Mouse (Mus musculus) neural tube, embryonic 12.5 days (tissue): ENCODE measurements around the gene Rps16. TPM values are rescaled to one million over a fixed set of nuclear protein-coding genes. Genes with fewer than 3 reads are reported as not detected.

ENCODE experiments used
- ATAC-seq: fragments of 200-750 bp; cut with Nextera tagmentation; 2 replicates; pipeline ENCODE4 v1.8.0; 2017; ENCODE audit warnings: low read depth, mild to moderate bottlenecking, moderate TSS enrichment, moderate library complexity; ENCODE audit not compliant: low FRiP score
- H3K27ac ChIP-seq: fragments of 300-500 bp; sonication (generic); 2 replicates; pipeline ENCODE4 v1.5.1; 2016
- H3K27me3 ChIP-seq: fragments of 300-500 bp; sonication (generic); replicated peaks from 2 replicates; pipeline ENCODE4 v1.6.1; 2016; ENCODE audit warnings: mild to moderate bottlenecking
- H3K36me3 ChIP-seq: fragments of 300-500 bp; sonication (generic); 2 replicates; pipeline ENCODE4 v1.6.1; 2016; ENCODE audit warnings: mild to moderate bottlenecking
- H3K4me1 ChIP-seq: fragments of 300-500 bp; sonication (generic); 2 replicates; pipeline ENCODE4 v1.6.1; 2016
- H3K4me2 ChIP-seq: fragments of 300-500 bp; sonication (generic); replicated peaks from 2 replicates; pipeline ENCODE4 v1.6.1; 2016; ENCODE audit warnings: mild to moderate bottlenecking
- H3K4me3 ChIP-seq: fragments of 300-500 bp; sonication (generic); 2 replicates; pipeline ENCODE4 v1.5.1; 2016
- H3K9ac ChIP-seq: fragments of 300-500 bp; sonication (generic); 2 replicates; pipeline ENCODE4 v1.6.1; 2016; ENCODE audit warnings: mild to moderate bottlenecking
- H3K9me3 ChIP-seq: fragments of 300-500 bp; sonication (generic); 2 replicates; pipeline ENCODE4 v1.6.1; 2016; ENCODE audit warnings: mild to moderate bottlenecking
- WGBS: fragments of 180-500 bp; shearing (Covaris S2); methylation state at CpG from one replicate; pipeline ENCODE4 v1.1.7; 2016; 5-methylcytosine and 5-hydroxymethylcytosine counted together
- polyA plus RNA-seq: library from polyadenylated mRNA; unstranded; fragments of >200 nt; fragmentation: Nextera tagmentation; extraction: Ambion mirVana; gene quantifications from 2 replicates; pipeline ENCODE4 v1.2.1, GENCODE M21; 2016

Gene Rps16
- polyA plus RNA-seq, 1 experiment from 2014 or later = 540 TPM

DNA sequence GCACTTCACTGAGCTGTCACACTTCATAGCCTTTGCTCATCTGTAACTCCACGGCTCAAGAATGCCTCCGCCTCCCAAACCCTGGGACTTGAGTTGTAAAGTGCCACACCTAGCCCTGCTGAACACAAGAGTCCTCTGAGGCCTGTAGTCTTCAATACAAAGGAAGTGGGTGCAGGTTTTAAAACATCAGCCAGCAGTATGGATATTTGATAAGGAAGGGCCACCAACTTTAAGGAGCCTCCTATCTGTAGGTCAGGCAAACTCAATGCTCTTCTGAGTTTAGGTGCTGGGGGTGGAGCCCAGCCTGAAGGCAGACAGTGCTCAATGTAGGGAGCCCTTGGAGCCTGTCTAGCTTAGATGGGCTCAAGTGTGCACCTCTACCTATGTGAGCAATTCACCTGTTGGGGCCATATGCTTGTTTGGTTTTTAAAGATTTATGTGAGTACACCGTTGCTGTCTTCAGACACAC lies 3.7 kb downstream of the Rps16 start:
- Histone ChIP-seq H3K4me2 (no peak overlapping the region), H3K27ac (no peak overlapping the region), H3K4me3 (no peak overlapping the region), H3K4me1 (peaks cover 24% of the 10 kb centered on the region), H3K9ac (no peak overlapping the region), H3K27me3 (no peaks in the 10 kb centered on the region), H3K9me3 (no peaks in the 10 kb centered on the region), H3K36me3 (peaks cover 33% of the 10 kb centered on the region)
- no peak for ATAC-seq
- WGBS = 93% methylated on average over 3 of the region's 3 CpGs

DNA sequence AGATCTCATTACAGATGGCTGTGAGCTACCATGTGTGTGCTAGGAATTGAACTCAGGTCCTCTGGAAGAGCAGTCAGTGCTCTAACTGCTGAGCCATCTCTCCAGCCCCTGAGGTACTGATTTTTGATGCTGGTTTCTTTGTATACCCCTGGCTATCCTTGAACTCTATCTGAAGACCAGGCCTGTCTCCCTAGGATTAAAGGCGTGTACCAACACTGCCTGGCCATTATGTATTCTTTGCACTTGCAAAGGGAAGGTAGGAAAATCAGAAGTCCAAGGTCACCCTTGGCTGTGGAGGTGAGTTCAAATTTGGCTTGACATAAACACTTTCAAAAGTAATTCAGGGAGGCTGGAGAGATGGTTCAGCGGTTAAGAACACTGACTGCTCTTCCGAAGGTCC lies 4.1 kb downstream of the Rps16 start:
- no peak for ATAC-seq
- Histone ChIP-seq H3K4me1 (peaks cover 22% of the 10 kb centered on the region), H3K9me3 (no peaks in the 10 kb centered on the region), H3K4me3 (no peak overlapping the region), H3K4me2 (no peak overlapping the region), H3K27ac (no peak overlapping the region), H3K27me3 (no peaks in the 10 kb centered on the region), H3K9ac (no peak overlapping the region), H3K36me3 (peaks cover 38% of the 10 kb centered on the region)
- WGBS = 93% methylated on average over 3 of the region's 3 CpGs

DNA sequence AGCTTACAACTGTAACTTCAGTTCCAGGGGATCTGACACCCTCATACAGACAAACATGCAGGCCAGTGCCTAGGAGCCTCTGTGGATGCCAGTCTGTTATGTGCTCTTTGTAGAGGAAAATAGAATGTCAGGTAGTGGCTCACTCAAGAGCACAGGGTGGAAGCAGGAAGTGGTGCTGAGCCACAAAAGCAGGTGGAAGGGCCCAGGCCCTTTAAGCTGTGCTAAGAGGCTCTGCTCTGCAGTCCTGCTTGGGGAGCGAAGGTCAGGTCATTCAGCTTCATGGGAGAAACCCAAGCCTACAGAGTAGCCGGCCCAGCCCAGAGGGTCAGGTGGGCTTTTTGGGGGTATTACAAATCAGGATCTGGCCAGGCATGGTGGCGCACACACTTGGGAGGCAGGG lies 4.8 kb downstream of the Rps16 start:
- WGBS = 93% methylated on average over 3 of the region's 3 CpGs
- no peak overlapping the region for H3K27ac ChIP-seq
- H3K36me3 ChIP-seq = peaks cover 44% of the 10 kb centered on the region
- no peak overlapping the region for H3K9ac ChIP-seq
- H3K9me3 ChIP-seq = no peaks in the 10 kb centered on the region
- no peaks in the 10 kb centered on the region for H3K27me3 ChIP-seq
- peaks cover 17% of the 10 kb centered on the region for H3K4me1 ChIP-seq
- ATAC-seq = no peak
- H3K4me2 ChIP-seq = no peak overlapping the region
- H3K4me3 ChIP-seq = no peak overlapping the region

DNA sequence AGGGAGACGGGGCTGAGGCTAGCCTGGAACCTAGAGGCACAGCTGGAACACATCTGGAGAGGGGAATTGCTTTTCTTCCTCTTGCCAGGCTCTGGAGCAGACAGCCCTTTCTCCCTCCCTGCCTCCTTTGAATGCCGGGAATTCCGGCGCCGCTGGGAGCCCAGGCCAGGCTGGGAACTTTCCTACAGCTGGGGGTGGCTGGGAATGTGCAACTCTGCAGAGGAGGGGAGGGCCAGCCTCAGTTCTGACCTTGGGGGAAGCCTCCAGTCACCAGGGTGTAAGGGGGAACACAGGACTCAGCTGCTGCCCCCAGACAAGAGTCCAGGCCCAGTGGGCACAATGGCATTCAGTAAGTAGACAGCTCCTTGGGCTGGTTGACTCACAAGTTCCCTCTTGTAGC lies 6.5 kb downstream of the Rps16 start:
- H3K9ac ChIP-seq = no peak overlapping the region
- H3K27me3 ChIP-seq = no peaks in the 10 kb centered on the region
- WGBS = 6% methylated on average over 5 of the region's 5 CpGs
- no peak for ATAC-seq
- no peak overlapping the region for H3K4me2 ChIP-seq
- H3K4me1 ChIP-seq = 0 out of 2 replicates have a peak, but pooled peaks cover 9% of the 10 kb centered on the region
- H3K36me3 ChIP-seq = peaks cover 60% of the 10 kb centered on the region
- no peaks in the 10 kb centered on the region for H3K9me3 ChIP-seq
- H3K4me3 ChIP-seq = no peak overlapping the region
- no peak overlapping the region for H3K27ac ChIP-seq

DNA sequence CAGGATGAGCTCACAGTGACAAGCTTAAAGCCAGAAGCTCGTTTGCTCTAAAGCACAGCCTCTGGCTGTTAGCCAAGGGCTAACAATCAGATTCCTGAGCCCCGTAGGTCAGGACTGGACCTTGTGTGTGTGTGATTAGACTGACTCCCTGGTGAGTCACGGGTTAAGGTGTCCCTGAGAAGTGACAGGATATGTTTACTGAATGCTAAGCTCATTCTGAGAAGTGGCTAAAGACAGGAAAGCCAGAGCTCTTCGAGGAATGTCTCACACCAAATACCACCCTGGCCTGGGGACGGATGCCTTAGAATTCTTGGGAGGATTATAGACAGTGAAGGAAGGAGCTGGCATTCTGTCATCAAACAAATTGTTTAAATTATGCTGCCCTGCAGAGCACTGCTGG lies 7.5 kb downstream of the Rps16 start:
- Histone ChIP-seq H3K9me3 (no peaks in the 10 kb centered on the region), H3K4me2 (no peak overlapping the region), H3K9ac (0 out of 2 replicates have a peak overlapping the region, but pooled peaks have one; percentile 5), H3K27ac (no peak overlapping the region), H3K4me1 (0 out of 2 replicates have a peak, but pooled peaks cover 6% of the 10 kb centered on the region), H3K27me3 (no peaks in the 10 kb centered on the region), H3K4me3 (no peak overlapping the region), H3K36me3 (peaks cover 65% of the 10 kb centered on the region)
- WGBS = 26% methylated on average over 5 of the region's 5 CpGs
- ATAC-seq = no peak

DNA sequence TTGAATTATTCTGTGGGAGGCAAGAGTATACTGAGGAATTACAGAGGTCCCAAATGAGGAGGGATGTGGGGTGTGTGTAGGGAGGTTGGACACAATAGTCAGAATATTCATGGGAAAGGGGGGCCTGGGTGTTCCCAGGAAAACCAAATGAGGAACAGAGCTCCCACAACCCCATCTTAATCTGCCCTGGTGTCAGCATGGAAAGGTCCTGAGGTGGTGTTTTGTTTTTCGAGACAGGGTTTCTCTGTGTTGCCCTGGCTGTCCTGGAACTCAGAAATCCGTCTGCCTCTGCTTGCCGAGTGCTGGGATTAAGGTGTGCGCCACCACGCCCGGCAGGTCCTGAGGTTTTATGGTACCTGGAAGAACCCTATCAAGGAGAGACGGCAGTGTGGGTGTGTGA lies 8.0 kb downstream of the Rps16 start:
- Histone ChIP-seq H3K9me3 (no peaks in the 10 kb centered on the region), H3K4me3 (no peak overlapping the region), H3K36me3 (peaks cover 62% of the 10 kb centered on the region), H3K4me1 (0 out of 2 replicates have a peak, but pooled peaks cover 6% of the 10 kb centered on the region), H3K27me3 (no peaks in the 10 kb centered on the region), H3K9ac (no peak overlapping the region), H3K4me2 (no peak overlapping the region), H3K27ac (no peak overlapping the region)
- no peak for ATAC-seq
- WGBS = 81% methylated on average over 7 of the region's 7 CpGs

DNA sequence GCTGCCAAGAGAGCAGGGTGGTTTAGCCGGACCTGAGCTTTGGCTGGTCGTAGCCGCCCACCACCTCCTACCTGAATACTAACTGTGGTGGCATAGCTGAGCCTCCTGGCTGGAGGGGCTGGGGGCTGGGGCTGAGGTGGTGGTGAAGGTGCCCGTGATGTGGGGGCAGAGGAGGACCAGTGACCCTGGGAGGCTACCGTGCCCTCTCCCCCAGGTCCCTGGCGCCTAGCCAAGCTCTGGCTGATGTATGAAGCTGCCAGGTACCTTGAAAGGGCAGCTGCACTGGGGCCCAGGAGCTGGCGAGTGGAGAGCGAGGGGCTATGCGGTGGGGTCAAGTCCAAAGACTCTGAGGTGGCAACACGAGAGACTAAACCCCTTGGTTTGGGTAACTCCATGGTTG lies 9.4 kb downstream of the Rps16 start:
- H3K4me3 ChIP-seq = no peak overlapping the region
- no peak for ATAC-seq
- H3K9me3 ChIP-seq = no peaks in the 10 kb centered on the region
- 0 out of 2 replicates have a peak, but pooled peaks cover 6% of the 10 kb centered on the region for H3K4me1 ChIP-seq
- H3K27me3 ChIP-seq = no peaks in the 10 kb centered on the region
- H3K4me2 ChIP-seq = no peak overlapping the region
- peaks cover 63% of the 10 kb centered on the region for H3K36me3 ChIP-seq
- WGBS = 93% methylated on average over 10 of the region's 10 CpGs
- H3K27ac ChIP-seq = no peak overlapping the region
- no peak overlapping the region for H3K9ac ChIP-seq

DNA sequence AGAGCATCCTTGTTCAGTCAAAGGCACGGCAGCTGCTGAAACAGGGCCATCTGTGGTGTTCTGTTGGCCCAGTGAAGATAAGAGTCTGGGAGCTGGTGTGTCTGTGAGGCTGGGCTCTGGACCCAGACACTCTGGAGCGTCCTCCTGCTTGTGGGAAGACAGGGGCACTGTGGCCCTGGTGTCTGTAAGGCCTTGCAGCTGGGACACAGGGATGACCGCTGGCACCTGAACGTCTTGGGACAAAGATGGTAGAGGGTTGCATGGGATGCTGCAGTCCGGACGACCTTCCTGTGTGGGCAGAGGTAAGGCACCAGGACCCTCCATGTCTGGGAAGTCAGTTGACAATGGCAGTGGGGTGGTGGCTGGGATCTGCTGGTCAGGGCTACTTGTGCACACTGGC lies 9.8 kb downstream of the Rps16 start:
- Histone ChIP-seq H3K9me3 (no peaks in the 10 kb centered on the region), H3K4me3 (no peak overlapping the region), H3K9ac (no peak overlapping the region), H3K4me2 (no peak overlapping the region), H3K36me3 (peaks cover 63% of the 10 kb centered on the region), H3K27ac (no peak overlapping the region), H3K4me1 (0 out of 2 replicates have a peak, but pooled peaks cover 6% of the 10 kb centered on the region), H3K27me3 (no peaks in the 10 kb centered on the region)
- 96% methylated on average over 6 of the region's 6 CpGs for WGBS
- ATAC-seq = no peak

DNA sequence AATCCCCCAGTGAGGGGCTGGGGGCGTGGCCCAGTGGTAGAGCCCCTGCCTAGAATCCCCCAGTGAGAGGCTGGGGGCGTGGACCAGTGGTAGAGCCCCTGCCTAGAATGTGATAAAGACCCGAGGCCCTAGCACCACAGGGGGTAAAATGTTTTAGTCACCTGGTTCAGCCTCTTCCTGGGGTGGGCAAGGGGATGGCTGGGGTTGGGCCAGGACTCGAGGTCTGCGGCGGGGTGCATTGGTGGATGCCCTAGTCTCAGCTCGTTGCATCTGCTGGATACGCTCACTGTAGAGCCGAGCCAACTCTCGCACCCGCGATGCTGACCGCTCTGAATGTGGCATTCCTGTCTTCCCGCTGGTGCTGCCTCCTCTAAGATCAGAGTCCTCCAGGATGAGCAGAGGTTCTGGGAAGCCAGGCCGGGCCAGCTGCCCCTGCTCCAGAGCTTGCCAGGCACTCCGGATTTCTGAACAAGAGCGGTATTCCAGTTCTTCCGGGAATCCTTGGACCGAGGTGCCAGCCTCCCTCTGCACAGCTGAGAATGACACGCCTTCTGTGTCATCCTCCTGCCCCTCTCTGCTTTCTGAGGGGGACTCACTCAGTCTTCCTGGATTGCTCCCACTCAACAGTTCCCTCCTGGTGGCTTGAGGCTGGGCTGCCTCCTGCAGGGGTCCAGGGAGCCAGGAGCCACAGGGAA lies 11.3 kb downstream of the Rps16 start:
- H3K27me3 ChIP-seq = no peaks in the 10 kb centered on the region
- H3K4me1 ChIP-seq = 0 out of 2 replicates have a peak, but pooled peaks cover 6% of the 10 kb centered on the region
- no peak overlapping the region for H3K4me2 ChIP-seq
- WGBS = 96% methylated on average over 20 of the region's 20 CpGs
- H3K36me3 ChIP-seq = peaks cover 75% of the 10 kb centered on the region
- no peak overlapping the region for H3K27ac ChIP-seq
- no peak for ATAC-seq
- H3K4me3 ChIP-seq = no peak overlapping the region
- no peak overlapping the region for H3K9ac ChIP-seq
- no peaks in the 10 kb centered on the region for H3K9me3 ChIP-seq

DNA sequence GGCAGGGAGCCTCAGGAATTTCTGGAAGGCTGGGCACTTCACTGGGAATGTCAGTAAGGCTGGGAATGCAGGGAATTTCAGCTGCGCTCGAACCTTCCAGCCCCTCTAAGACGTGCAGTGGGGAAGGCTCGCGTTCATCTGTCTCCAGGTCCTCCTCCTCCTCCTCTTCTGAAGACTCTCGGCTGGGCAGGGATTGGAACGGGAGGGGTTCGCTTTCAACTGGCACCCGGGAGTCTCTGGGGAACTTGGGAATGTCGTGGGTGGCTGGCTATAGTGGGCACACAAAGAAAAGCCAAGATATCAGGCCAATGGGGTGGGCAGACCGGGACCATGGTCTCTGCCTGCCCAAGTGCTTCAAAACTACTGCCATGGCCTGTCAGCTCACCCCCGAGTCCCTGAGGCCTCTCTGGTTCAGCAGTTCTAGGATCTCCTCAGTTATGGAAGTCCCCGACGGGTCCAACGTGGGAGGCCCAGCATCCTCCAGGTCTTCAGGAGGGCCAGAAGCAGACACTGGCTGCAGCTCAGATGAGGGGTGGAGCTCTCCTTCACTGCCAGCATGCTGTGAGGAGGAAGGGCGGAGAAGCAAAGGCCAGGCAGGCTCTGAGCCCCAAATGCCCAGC lies 12.1 kb downstream of the Rps16 start:
- Histone ChIP-seq H3K4me1 (0 out of 2 replicates have a peak, but pooled peaks cover 5% of the 10 kb centered on the region), H3K9me3 (no peaks in the 10 kb centered on the region), H3K9ac (no peak overlapping the region), H3K36me3 (peaks cover 82% of the 10 kb centered on the region), H3K27me3 (no peaks in the 10 kb centered on the region), H3K4me2 (no peak overlapping the region), H3K4me3 (no peak overlapping the region), H3K27ac (no peak overlapping the region)
- WGBS = 89% methylated on average over 16 of the region's 16 CpGs
- no peak for ATAC-seq

DNA sequence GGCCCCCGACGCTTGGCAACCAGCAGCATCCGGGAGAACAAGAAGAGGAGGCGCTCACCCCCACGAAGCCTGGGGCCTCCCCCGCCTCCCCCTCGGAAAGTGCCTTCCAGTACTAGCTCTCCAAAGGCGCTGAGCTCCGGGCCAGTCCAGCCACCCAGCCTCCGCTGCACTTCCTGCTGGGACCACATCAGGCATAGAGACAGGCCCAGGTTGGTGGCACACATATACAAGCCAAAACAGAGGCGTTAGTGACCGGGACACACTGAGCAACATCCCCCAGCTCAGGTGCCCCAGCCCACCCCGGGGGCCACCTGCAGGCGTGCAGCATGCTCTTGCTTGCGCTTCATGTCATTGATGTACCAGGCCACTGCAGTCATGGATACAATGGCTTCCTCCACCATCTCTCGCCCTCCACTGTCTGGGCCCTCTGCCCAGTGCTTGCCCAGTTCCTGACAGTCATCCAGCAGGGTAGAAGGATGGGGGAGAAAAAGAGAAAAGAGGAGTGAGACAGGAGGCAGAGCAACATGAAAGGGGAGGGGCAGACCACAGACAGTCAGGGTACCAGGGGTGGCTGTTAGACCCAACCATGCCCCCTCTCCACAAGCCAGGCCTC lies 17.3 kb downstream of the Rps16 start:
- peak overlapping the region; percentile 17; the same call in 1 of the 2 replicates for H3K9ac ChIP-seq
- WGBS = 92% methylated on average over 16 of the region's 16 CpGs
- no peaks in the 10 kb centered on the region for H3K27me3 ChIP-seq

DNA sequence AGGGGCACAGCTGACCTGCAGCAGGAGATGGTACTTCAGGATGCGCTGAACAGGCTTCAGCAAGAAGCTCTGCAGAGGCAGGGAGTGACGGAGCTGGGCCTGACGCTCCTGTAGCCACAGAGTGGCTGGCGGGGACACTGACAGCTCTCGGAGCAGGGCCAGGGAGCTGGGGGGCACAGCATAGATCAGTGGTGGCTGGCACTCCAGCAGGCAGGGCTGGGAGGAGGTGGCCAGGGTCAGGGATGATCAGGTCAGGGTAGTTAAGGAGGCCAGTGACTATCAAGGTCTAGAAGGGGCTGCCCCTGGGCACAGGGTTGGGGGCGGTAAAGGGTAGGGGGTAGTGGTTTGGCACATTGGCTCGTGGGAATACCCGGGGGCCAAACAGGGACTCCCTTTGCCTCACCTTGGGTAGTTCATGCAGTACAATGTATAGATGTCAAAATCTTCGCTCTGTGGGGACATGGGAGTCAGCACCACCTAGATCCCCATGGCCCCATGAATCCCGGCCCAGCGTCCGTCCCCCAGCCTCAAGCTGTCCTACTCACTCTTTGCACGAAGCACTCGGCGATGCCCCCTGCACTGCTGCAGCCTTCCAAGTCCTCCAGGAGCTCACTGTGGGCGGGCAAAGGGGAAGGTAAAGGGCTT lies 17.9 kb downstream of the Rps16 start:
- peak overlapping the region; percentile 17; the same call in 1 of the 2 replicates for H3K9ac ChIP-seq
- peaks cover 28% of the 10 kb centered on the region for H3K4me1 ChIP-seq
- H3K9me3 ChIP-seq = no peaks in the 10 kb centered on the region
- no peak for ATAC-seq
- H3K4me3 ChIP-seq = no peak overlapping the region
- H3K36me3 ChIP-seq = peaks cover 64% of the 10 kb centered on the region
- H3K4me2 ChIP-seq = no peak overlapping the region
- no peak overlapping the region for H3K27ac ChIP-seq
- H3K27me3 ChIP-seq = no peaks in the 10 kb centered on the region
- 93% methylated on average over 16 of the region's 16 CpGs for WGBS

More for the DNA sequence above, 17.3 kb downstream of the Rps16 start:
- Histone ChIP-seq H3K9me3 (no peaks in the 10 kb centered on the region), H3K4me1 (peaks cover 28% of the 10 kb centered on the region), H3K4me2 (no peak overlapping the region), H3K4me3 (no peak overlapping the region), H3K27ac (no peak overlapping the region), H3K36me3 (peaks cover 68% of the 10 kb centered on the region)
- no peak for ATAC-seq
